Mouse (Mus musculus): ENCODE measurements around the gene Hist1h2bf.

- TF ChIP-seq CTCF (IDR thresholded peaks at IDR 0.05) (no peak), POLR2A (IDR thresholded peaks at IDR 0.05; ENCODE audit: insufficient read depth, low read depth, low read length) (no peak)
These were observed 35.2 kb upstream of the Hist1h2bf start for GRCm38 (mm10) chr13:23609209-23609608.
